Mouse (Mus musculus): ENCODE measurements around the gene Samd3. TPM values are rescaled to one million over a fixed set of nuclear protein-coding genes. Genes with fewer than 3 reads are reported as not detected.

Samd3 gene
- polyA plus RNA-seq (2015; fragmentation: Nextera tagmentation; extraction: Ambion mirVana), result not detected in 2 replicates

- Histone ChIP-seq H3K36me3 (ENCODE audit: control insufficient read depth, insufficient read depth) (no peaks in the 10 kb centered on the region), H3K4me2 (ENCODE audit: low read depth, low read length) (no peak within 1 kb of the TSS), H3K4me1 (ENCODE audit: control insufficient read depth, low read depth, low read length) (no peaks in the 10 kb centered on the region), H3K27ac (ENCODE audit: low read length) (no peak within 1 kb of the TSS), H3K9ac (ENCODE audit: low read depth, low read length) (no peak within 1 kb of the TSS), H3K27me3 (ENCODE audit: control insufficient read depth, insufficient read depth, low read depth, low read length) (no peaks in the 10 kb centered on the region), H3K9me3 (replicated peaks; ENCODE audit: control insufficient read depth, low read length) (no peaks in the 10 kb centered on the region), H3K4me3 (ENCODE audit: low read depth, low read length) (no peak within 1 kb of the TSS)
- 36% methylated on average over 4 of the region's 4 CpGs for WGBS (ENCODE audit: insufficient replicate concordance)
- no peak for ATAC-seq (ENCODE audit: low read depth)
These were observed at the start of gene Samd3 for GRCm38 (mm10) chr10:26229488-26229887. Samd3 (plus strand) TSS chr10:26229707.

- Histone ChIP-seq H3K27me3 (ENCODE audit: control insufficient read depth, insufficient read depth, low read depth, low read length) (no peaks in the 10 kb centered on the region), H3K4me1 (ENCODE audit: control insufficient read depth, low read depth, low read length) (no peaks in the 10 kb centered on the region), H3K9me3 (replicated peaks; ENCODE audit: control insufficient read depth, low read length) (no peaks in the 10 kb centered on the region), H3K4me2 (ENCODE audit: low read depth, low read length) (no peak overlapping the region), H3K27ac (ENCODE audit: low read length) (no peak overlapping the region), H3K36me3 (ENCODE audit: control insufficient read depth, insufficient read depth) (no peaks in the 10 kb centered on the region), H3K4me3 (ENCODE audit: low read depth, low read length) (no peak overlapping the region), H3K9ac (ENCODE audit: low read depth, low read length) (no peak overlapping the region)
- WGBS (ENCODE audit: insufficient replicate concordance), result 64% methylated on average over 5 of the region's 5 CpGs
- ATAC-seq (ENCODE audit: low read depth), result no peak
These were observed 44.2 kb upstream of the Samd3 start for GRCm38 (mm10) chr10:26185289-26185688.

DNA sequence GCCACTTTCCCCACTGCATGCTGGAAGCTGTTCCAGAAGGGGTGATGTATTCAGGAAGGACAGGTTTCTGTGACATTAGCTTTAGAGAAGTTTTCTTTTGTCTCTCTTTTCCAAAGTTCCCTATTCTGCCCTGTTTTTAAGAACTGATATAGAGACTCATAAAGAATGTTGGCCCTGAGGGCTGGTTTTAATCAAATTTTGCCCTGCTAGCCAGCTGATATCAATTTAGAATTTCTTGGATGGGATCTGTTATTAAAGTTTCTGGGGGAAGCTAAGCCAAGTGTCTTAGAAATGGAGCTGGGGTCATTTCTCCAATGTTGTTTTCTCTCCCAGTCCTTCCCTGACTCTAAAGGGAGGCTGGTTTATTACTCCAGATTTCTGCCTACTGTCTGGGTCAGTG, 38.7 kb upstream of the Samd3 start:
- ATAC-seq (ENCODE audit: low read depth), result no peak
- Histone ChIP-seq H3K36me3 (ENCODE audit: control insufficient read depth, insufficient read depth) (no peaks in the 10 kb centered on the region), H3K27ac (ENCODE audit: low read length) (no peak overlapping the region), H3K4me2 (ENCODE audit: low read depth, low read length) (no peak overlapping the region), H3K4me3 (ENCODE audit: low read depth, low read length) (no peak overlapping the region), H3K4me1 (ENCODE audit: control insufficient read depth, low read depth, low read length) (no peaks in the 10 kb centered on the region), H3K27me3 (ENCODE audit: control insufficient read depth, insufficient read depth, low read depth, low read length) (no peaks in the 10 kb centered on the region), H3K9ac (ENCODE audit: low read depth, low read length) (no peak overlapping the region), H3K9me3 (replicated peaks; ENCODE audit: control insufficient read depth, low read length) (no peaks in the 10 kb centered on the region)

GRCm38 (mm10) chr10:26194892-26195291, 34.6 kb upstream of the Samd3 start:
- no peak overlapping the region for H3K4me3 ChIP-seq (ENCODE audit: low read depth, low read length)
- no peak for ATAC-seq (ENCODE audit: low read depth)
- H3K4me2 ChIP-seq (ENCODE audit: low read depth, low read length), result no peak overlapping the region
- WGBS (ENCODE audit: insufficient replicate concordance), result 53% methylated on average over 1 of the region's 1 CpGs
- no peak overlapping the region for H3K27ac ChIP-seq (ENCODE audit: low read length)
- H3K36me3 ChIP-seq (ENCODE audit: control insufficient read depth, insufficient read depth), result no peaks in the 10 kb centered on the region
- no peaks in the 10 kb centered on the region for H3K9me3 ChIP-seq (replicated peaks; ENCODE audit: control insufficient read depth, low read length)
- no peaks in the 10 kb centered on the region for H3K27me3 ChIP-seq (ENCODE audit: control insufficient read depth, insufficient read depth, low read depth, low read length)
- no peak overlapping the region for H3K9ac ChIP-seq (ENCODE audit: low read depth, low read length)
- H3K4me1 ChIP-seq (ENCODE audit: control insufficient read depth, low read depth, low read length), result no peaks in the 10 kb centered on the region

DNA sequence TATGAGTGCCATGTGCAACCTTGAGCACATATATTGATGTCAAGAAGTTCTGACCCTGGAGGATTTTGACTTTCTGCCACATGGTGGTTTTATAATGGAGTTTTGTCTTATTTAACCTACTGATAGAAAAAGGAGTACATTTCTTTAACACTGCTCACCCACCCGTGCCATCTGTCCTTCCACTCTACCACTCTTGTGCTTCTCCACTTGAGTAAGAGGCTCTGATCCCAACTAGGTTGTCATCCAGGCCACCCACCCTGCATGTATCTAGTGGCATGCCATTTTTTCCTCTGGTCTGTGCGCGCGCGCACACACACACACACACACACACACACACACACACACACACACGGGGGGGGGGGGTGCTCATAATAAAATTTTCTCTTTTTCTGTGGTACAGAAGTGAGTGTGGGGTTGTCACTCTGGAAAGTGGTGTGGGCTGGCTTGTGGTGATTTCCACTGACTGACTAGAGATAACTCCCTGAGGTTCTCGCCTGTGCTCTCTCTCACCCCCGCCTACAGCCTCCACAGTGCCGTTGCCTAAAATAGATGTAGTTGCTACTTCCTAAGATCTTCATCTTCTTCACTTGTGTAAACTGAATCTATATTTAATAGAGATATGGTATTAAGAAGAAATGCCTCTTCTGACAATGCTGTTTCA, 26.7 kb upstream of the Samd3 start:
- no peak for ATAC-seq (ENCODE audit: low read depth)
- Histone ChIP-seq H3K36me3 (ENCODE audit: control insufficient read depth, insufficient read depth) (no peaks in the 10 kb centered on the region), H3K9ac (ENCODE audit: low read depth, low read length) (no peak overlapping the region), H3K27me3 (ENCODE audit: control insufficient read depth, insufficient read depth, low read depth, low read length) (no peaks in the 10 kb centered on the region), H3K27ac (ENCODE audit: low read length) (no peak overlapping the region), H3K4me3 (ENCODE audit: low read depth, low read length) (no peak overlapping the region), H3K4me1 (ENCODE audit: control insufficient read depth, low read depth, low read length) (no peaks in the 10 kb centered on the region), H3K9me3 (replicated peaks; ENCODE audit: control insufficient read depth, low read length) (no peaks in the 10 kb centered on the region), H3K4me2 (ENCODE audit: low read depth, low read length) (no peak overlapping the region)
- WGBS (ENCODE audit: insufficient replicate concordance), result 77% methylated on average over 9 of the region's 9 CpGs

GRCm38 (mm10) chr10:26220729-26221128, 8.8 kb upstream of the Samd3 start:
- ATAC-seq (ENCODE audit: low read depth), result no peak

DNA sequence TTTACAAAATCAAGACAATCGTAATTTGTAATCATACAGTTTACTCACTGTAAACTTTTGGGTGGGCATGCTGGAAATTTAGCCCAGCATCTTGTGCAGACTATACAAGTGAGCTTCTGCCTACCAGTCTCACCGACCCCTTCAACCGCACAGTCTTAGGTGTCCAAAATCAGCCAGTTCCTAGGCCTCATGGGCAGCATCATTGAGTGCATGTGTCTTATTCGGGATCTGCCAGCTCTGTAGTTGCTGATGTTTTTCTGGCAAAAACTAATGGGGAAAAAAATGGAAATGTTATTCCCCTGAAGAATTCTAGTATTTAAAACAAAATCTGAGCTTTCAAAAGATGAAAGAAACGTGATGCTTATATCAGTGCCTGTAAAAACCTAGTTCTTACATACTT, 3.3 kb upstream of the Samd3 start:
- no peak for ATAC-seq (ENCODE audit: low read depth)
- 53% methylated on average over 5 of the region's 5 CpGs for WGBS (ENCODE audit: insufficient replicate concordance)
- Histone ChIP-seq H3K4me2 (ENCODE audit: low read depth, low read length) (no peak overlapping the region), H3K27ac (ENCODE audit: low read length) (no peak overlapping the region), H3K4me3 (ENCODE audit: low read depth, low read length) (no peak overlapping the region), H3K27me3 (ENCODE audit: control insufficient read depth, insufficient read depth, low read depth, low read length) (no peaks in the 10 kb centered on the region), H3K4me1 (ENCODE audit: control insufficient read depth, low read depth, low read length) (no peaks in the 10 kb centered on the region), H3K9me3 (replicated peaks; ENCODE audit: control insufficient read depth, low read length) (no peaks in the 10 kb centered on the region), H3K9ac (ENCODE audit: low read depth, low read length) (no peak overlapping the region), H3K36me3 (ENCODE audit: control insufficient read depth, insufficient read depth) (no peaks in the 10 kb centered on the region)

More at GRCm38 (mm10) chr10:26220729-26221128, 8.8 kb upstream of the Samd3 start:
- Histone ChIP-seq H3K4me3 (ENCODE audit: low read depth, low read length) (no peak overlapping the region), H3K27ac (ENCODE audit: low read length) (no peak overlapping the region), H3K27me3 (ENCODE audit: control insufficient read depth, insufficient read depth, low read depth, low read length) (no peaks in the 10 kb centered on the region), H3K36me3 (ENCODE audit: control insufficient read depth, insufficient read depth) (no peaks in the 10 kb centered on the region), H3K9me3 (replicated peaks; ENCODE audit: control insufficient read depth, low read length) (no peaks in the 10 kb centered on the region), H3K4me2 (ENCODE audit: low read depth, low read length) (no peak overlapping the region), H3K4me1 (ENCODE audit: control insufficient read depth, low read depth, low read length) (no peaks in the 10 kb centered on the region), H3K9ac (ENCODE audit: low read depth, low read length) (no peak overlapping the region)
- WGBS (ENCODE audit: insufficient replicate concordance), result 61% methylated on average over 4 of the region's 4 CpGs

- Histone ChIP-seq H3K9ac (ENCODE audit: low read depth, low read length) (no peak overlapping the region), H3K27ac (ENCODE audit: low read length) (no peak overlapping the region), H3K4me1 (ENCODE audit: control insufficient read depth, low read depth, low read length) (no peaks in the 10 kb centered on the region), H3K27me3 (ENCODE audit: control insufficient read depth, insufficient read depth, low read depth, low read length) (no peaks in the 10 kb centered on the region), H3K4me3 (ENCODE audit: low read depth, low read length) (no peak overlapping the region), H3K36me3 (ENCODE audit: control insufficient read depth, insufficient read depth) (no peaks in the 10 kb centered on the region), H3K4me2 (ENCODE audit: low read depth, low read length) (no peak overlapping the region), H3K9me3 (replicated peaks; ENCODE audit: control insufficient read depth, low read length) (no peaks in the 10 kb centered on the region)
- WGBS (ENCODE audit: insufficient replicate concordance), result 39% methylated on average over 2 of the region's 2 CpGs
- no peak for ATAC-seq (ENCODE audit: low read depth)
These were observed 2.8 kb upstream of the Samd3 start for GRCm38 (mm10) chr10:26226734-26227133.

- Histone ChIP-seq H3K4me3 (ENCODE audit: low read depth, low read length) (no peak overlapping the region), H3K27me3 (ENCODE audit: control insufficient read depth, insufficient read depth, low read depth, low read length) (no peaks in the 10 kb centered on the region), H3K36me3 (ENCODE audit: control insufficient read depth, insufficient read depth) (no peaks in the 10 kb centered on the region), H3K9ac (ENCODE audit: low read depth, low read length) (no peak overlapping the region), H3K4me2 (ENCODE audit: low read depth, low read length) (no peak overlapping the region), H3K27ac (ENCODE audit: low read length) (no peak overlapping the region), H3K4me1 (ENCODE audit: control insufficient read depth, low read depth, low read length) (no peaks in the 10 kb centered on the region), H3K9me3 (replicated peaks; ENCODE audit: control insufficient read depth, low read length) (no peaks in the 10 kb centered on the region)
- no peak for ATAC-seq (ENCODE audit: low read depth)
These were observed 1.3 kb upstream of the Samd3 start for GRCm38 (mm10) chr10:26228187-26228586.

Data from liver, embryonic 16.5 days (tissue).